Mouse (Mus musculus) lung, postnatal 0 days (tissue): ENCODE measurements around the gene Mroh2a.

Experiments
- CTCF ChIP-seq: IDR thresholded peaks from 2 replicates; pipeline ENCODE4 v1.5.1; 2016; ENCODE audit warnings: antibody characterized with exemption, mild to moderate bottlenecking
- EP300 ChIP-seq: IDR thresholded peaks from 2 replicates; pipeline ENCODE4 v1.6.1; 2016; ENCODE audit warnings: antibody characterized with exemption, mild to moderate bottlenecking, control low read depth

GRCm38 (mm10) chr1:88301121-88302014 lies 74.6 kb downstream of the Mroh2a start:
- TF ChIP-seq CTCF, result peak; percentile 54
- no peak for TF ChIP-seq EP300
